Mouse (Mus musculus): Measurements from ENCODE around the gene Gucy1a1. TPM values are rescaled to one million over a fixed set of nuclear protein-coding genes. Genes with fewer than 3 reads are reported as not detected.
"Not testable (repeated sequence)": the region's sequence is repeated elsewhere in the genome, so short reads cannot be mapped to it uniquely, and the experiment has no call there.

Gene Gucy1a1
- 14.0 and 16.5 TPM in 2 replicates for polyA plus RNA-seq (2012; rRNA removed)

- TF ChIP-seq POLR2A (IDR thresholded peaks at IDR 0.05; ENCODE audit: borderline replicate concordance, extremely low read depth, insufficient read depth, insufficient read length, poor library complexity, severe bottlenecking) (no peak), CTCF (IDR thresholded peaks at IDR 0.05; ENCODE audit: borderline replicate concordance, extremely low read depth, insufficient read depth, insufficient read length) (no peak)
- DNase-seq (ENCODE audit: low read depth), result peak; percentile 74
Measured at GRCm38 (mm10) chr3:82145126-82145901, at the start of gene Gucy1a1. TSS of gene Gucy1a1 (minus strand) at chr3:82145789.

GRCm38 (mm10) chr3:82191559-82192245 lies 46.1 kb upstream of the Gucy1a1 start:
- TF ChIP-seq POLR2A (IDR thresholded peaks at IDR 0.05; ENCODE audit: borderline replicate concordance, extremely low read depth, insufficient read depth, insufficient read length, poor library complexity, severe bottlenecking) (no peak), CTCF (IDR thresholded peaks at IDR 0.05; ENCODE audit: borderline replicate concordance, extremely low read depth, insufficient read depth, insufficient read length) (no peak)
- DNase-seq (ENCODE audit: low read depth), result no peak

GRCm38 (mm10) chr3:82185626-82186025 lies 40.0 kb upstream of the Gucy1a1 start:
- no peak for DNase-seq (ENCODE audit: low read depth)
- TF ChIP-seq POLR2A (IDR thresholded peaks at IDR 0.05; ENCODE audit: borderline replicate concordance, extremely low read depth, insufficient read depth, insufficient read length, poor library complexity, severe bottlenecking), result no peak
- TF ChIP-seq CTCF (IDR thresholded peaks at IDR 0.05; ENCODE audit: borderline replicate concordance, extremely low read depth, insufficient read depth, insufficient read length), result no peak

- TF ChIP-seq CTCF (IDR thresholded peaks at IDR 0.05; ENCODE audit: borderline replicate concordance, extremely low read depth, insufficient read depth, insufficient read length), result no peak
- TF ChIP-seq POLR2A (IDR thresholded peaks at IDR 0.05; ENCODE audit: borderline replicate concordance, extremely low read depth, insufficient read depth, insufficient read length, poor library complexity, severe bottlenecking), result no peak
- no peak for DNase-seq (ENCODE audit: low read depth)
Measured at GRCm38 (mm10) chr3:82181500-82181899, 35.9 kb upstream of the Gucy1a1 start.

GRCm38 (mm10) chr3:82180253-82180652 lies 34.7 kb upstream of the Gucy1a1 start:
- TF ChIP-seq POLR2A (IDR thresholded peaks at IDR 0.05; ENCODE audit: borderline replicate concordance, extremely low read depth, insufficient read depth, insufficient read length, poor library complexity, severe bottlenecking), result no peak
- no peak for TF ChIP-seq CTCF (IDR thresholded peaks at IDR 0.05; ENCODE audit: borderline replicate concordance, extremely low read depth, insufficient read depth, insufficient read length)
- no peak for DNase-seq (ENCODE audit: low read depth)

- no peak for DNase-seq (ENCODE audit: low read depth)
Measured at GRCm38 (mm10) chr3:82175501-82175900, 29.9 kb upstream of the Gucy1a1 start.

GRCm38 (mm10) chr3:82167064-82167463 lies 21.5 kb upstream of the Gucy1a1 start:
- DNase-seq (ENCODE audit: low read depth), result no peak
- no peak for TF ChIP-seq POLR2A (IDR thresholded peaks at IDR 0.05; ENCODE audit: borderline replicate concordance, extremely low read depth, insufficient read depth, insufficient read length, poor library complexity, severe bottlenecking)
- no peak for TF ChIP-seq CTCF (IDR thresholded peaks at IDR 0.05; ENCODE audit: borderline replicate concordance, extremely low read depth, insufficient read depth, insufficient read length)

More at GRCm38 (mm10) chr3:82175501-82175900, 29.9 kb upstream of the Gucy1a1 start:
- TF ChIP-seq POLR2A (IDR thresholded peaks at IDR 0.05; ENCODE audit: borderline replicate concordance, extremely low read depth, insufficient read depth, insufficient read length, poor library complexity, severe bottlenecking) (no peak), CTCF (IDR thresholded peaks at IDR 0.05; ENCODE audit: borderline replicate concordance, extremely low read depth, insufficient read depth, insufficient read length) (no peak)

- TF ChIP-seq POLR2A (IDR thresholded peaks at IDR 0.05; ENCODE audit: borderline replicate concordance, extremely low read depth, insufficient read depth, insufficient read length, poor library complexity, severe bottlenecking) (no peak), CTCF (IDR thresholded peaks at IDR 0.05; ENCODE audit: borderline replicate concordance, extremely low read depth, insufficient read depth, insufficient read length) (no peak)
- DNase-seq (ENCODE audit: low read depth), result no peak
Measured at GRCm38 (mm10) chr3:82165937-82166336, 20.3 kb upstream of the Gucy1a1 start.

GRCm38 (mm10) chr3:82162992-82163391 lies 17.4 kb upstream of the Gucy1a1 start:
- DNase-seq (ENCODE audit: low read depth), result not testable (repeated sequence)

- TF ChIP-seq CTCF (IDR thresholded peaks at IDR 0.05; ENCODE audit: borderline replicate concordance, extremely low read depth, insufficient read depth, insufficient read length) (no peak), POLR2A (IDR thresholded peaks at IDR 0.05; ENCODE audit: borderline replicate concordance, extremely low read depth, insufficient read depth, insufficient read length, poor library complexity, severe bottlenecking) (no peak)
- DNase-seq (ENCODE audit: low read depth), result no peak
Measured at GRCm38 (mm10) chr3:82145978-82146377, 389 bp upstream of the Gucy1a1 start.

- TF ChIP-seq CTCF (IDR thresholded peaks at IDR 0.05; ENCODE audit: borderline replicate concordance, extremely low read depth, insufficient read depth, insufficient read length) (no peak), POLR2A (IDR thresholded peaks at IDR 0.05; ENCODE audit: borderline replicate concordance, extremely low read depth, insufficient read depth, insufficient read length, poor library complexity, severe bottlenecking) (no peak)
- peak; percentile 31 for DNase-seq (ENCODE audit: low read depth)
Measured at GRCm38 (mm10) chr3:82144725-82145125, 864 bp downstream of the Gucy1a1 start.

- DNase-seq (ENCODE audit: low read depth), result no peak
- no peak for TF ChIP-seq POLR2A (IDR thresholded peaks at IDR 0.05; ENCODE audit: borderline replicate concordance, extremely low read depth, insufficient read depth, insufficient read length, poor library complexity, severe bottlenecking)
- no peak for TF ChIP-seq CTCF (IDR thresholded peaks at IDR 0.05; ENCODE audit: borderline replicate concordance, extremely low read depth, insufficient read depth, insufficient read length)
Measured at GRCm38 (mm10) chr3:82140781-82141180, 4.8 kb downstream of the Gucy1a1 start.
